Mouse (Mus musculus) adipose tissue, adult 10 weeks (tissue): ENCODE data around the gene Ctu1. TPM values are rescaled to one million over a fixed set of nuclear protein-coding genes. Genes with fewer than 3 reads are reported as not detected.

Experiments
- polyA plus RNA-seq: library from polyadenylated mRNA; stranded (reverse); fragments of 350-450 nt; fragmentation: Illumina TruSeq; extraction: RNeasy Lipid Tissue Mini Kit (QIAGEN cat#74804); gene quantifications from one replicate; pipeline ENCODE4 v1.2.3, GENCODE M21; 2014; ENCODE audit warnings: low read depth, low replicate concordance

The Ctu1 gene
- polyA plus RNA-seq, result 9.8 TPM

GRCm38 (mm10) chr7:43671809-43672580 lies at the start of gene Ctu1:
Ctu1 (plus strand) TSS chr7:43672016.

DNA sequence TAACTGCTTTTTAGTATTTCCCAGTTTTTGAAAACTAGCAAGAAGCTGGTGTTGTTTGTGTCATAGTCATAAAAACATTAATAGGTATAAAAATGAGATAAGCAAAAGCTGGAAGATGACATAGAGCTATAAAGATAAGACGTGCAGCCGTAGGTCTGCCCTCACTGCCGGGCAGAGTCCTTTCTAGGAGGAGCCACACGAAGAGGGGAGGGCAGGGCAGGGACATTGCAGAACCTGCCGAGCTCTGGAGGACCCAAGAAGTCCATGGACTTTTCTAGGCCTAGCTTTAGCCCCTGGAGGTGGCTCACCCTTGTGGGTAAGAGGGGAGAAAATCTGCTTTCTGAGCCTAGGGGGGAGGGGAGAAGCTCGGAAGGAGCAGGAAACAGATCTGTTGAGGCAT lies 37.3 kb upstream of the Ctu1 start, which contains the start of gene Ceacam18:
Gene Ceacam18 (plus strand): TSS at position 208 of the 400 bp plus-strand sequence.

DNA sequence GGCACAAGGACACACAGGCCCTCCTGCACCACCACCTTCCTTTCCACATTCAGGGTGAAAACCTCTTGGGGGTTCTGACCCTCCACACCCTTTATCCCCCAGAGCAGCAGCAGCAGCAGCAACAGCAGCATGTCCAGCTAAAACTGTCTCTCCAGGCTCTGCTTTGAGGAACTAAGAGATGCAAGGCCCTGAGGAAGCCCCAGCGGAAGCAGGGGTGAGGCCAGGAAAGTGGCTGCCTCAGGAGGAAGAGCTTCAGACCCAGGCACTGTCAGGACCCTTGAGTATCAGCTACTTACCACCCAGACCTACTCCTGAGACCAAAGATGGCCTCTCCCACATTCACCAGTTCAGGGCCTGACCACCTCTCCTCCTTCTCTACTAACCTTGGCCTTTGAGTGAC lies 11.8 kb upstream of the Ctu1 start, which contains the start of gene Siglece:
Gene Siglece (minus strand): TSS at position 160 of the 400 bp plus-strand sequence.

DNA sequence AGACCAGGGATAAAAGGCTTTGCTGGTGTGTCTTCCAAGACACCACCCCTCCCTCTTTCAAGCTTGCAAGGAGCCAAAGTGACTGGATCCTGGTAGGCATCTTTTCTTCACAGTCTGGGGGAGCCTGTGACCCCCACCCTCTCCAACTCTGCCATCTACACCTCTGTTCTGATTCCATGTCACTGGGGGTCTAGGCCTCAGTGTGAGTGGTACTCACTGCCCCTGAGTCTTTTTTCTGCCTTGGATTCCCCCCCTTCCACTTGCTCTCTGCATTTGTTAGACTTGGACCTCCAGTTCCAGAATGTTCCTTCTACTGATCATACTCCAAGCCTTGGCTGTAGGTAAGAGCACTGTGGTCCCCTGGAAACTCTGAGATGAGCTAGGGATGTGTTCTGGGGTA lies 18.3 kb downstream of the Ctu1 start, which contains the start of gene Klk14:
Gene Klk14 (plus strand): TSS at position 301 of the 400 bp plus-strand sequence.

GRCm38 (mm10) chr7:43712267-43712666 lies 40.5 kb downstream of the Ctu1 start, which contains the start of gene Klk13:
Klk13 (plus strand) TSS chr7:43712567.

Other genes starting within 250 kb of the Ctu1 start
- gene Lim2, start 244.3 kb upstream of the Ctu1 start, polyA plus RNA-seq, result not detected
- 1.7 TPM for gene Nkg7, start 234.9 kb upstream of the Ctu1 start, polyA plus RNA-seq
- gene Cldnd2, start 231.2 kb upstream of the Ctu1 start, polyA plus RNA-seq, result 1.1 TPM
- gene Etfb, start 227.9 kb upstream of the Ctu1 start, polyA plus RNA-seq, result 240 TPM
- 0.97 TPM for gene Gm45233, start 227.9 kb upstream of the Ctu1 start, polyA plus RNA-seq
- gene Vsig10l, start 208.9 kb upstream of the Ctu1 start, polyA plus RNA-seq, result 3.8 TPM
- gene Iglon5, start 181.9 kb upstream of the Ctu1 start, polyA plus RNA-seq, result 1.0 TPM
- 0.27 TPM for gene 4931406B18Rik, start 166.1 kb upstream of the Ctu1 start, polyA plus RNA-seq
- gene Cd33, start 127.6 kb upstream of the Ctu1 start, polyA plus RNA-seq, result 5.4 TPM
- 3.3 TPM for gene Zfp658, start 109.8 kb upstream of the Ctu1 start, polyA plus RNA-seq
- 6.0 TPM for gene Zfp719, start 92.4 kb upstream of the Ctu1 start, polyA plus RNA-seq
- not detected for gene Zfp819, start 64.8 kb upstream of the Ctu1 start, polyA plus RNA-seq
- not detected for gene Ceacam18, start 37.3 kb upstream of the Ctu1 start, polyA plus RNA-seq
- gene Siglece, start 11.9 kb upstream of the Ctu1 start, polyA plus RNA-seq, result 1.9 TPM
- gene Klk14, start 18.4 kb downstream of the Ctu1 start, polyA plus RNA-seq, result 0.32 TPM
- gene Klk13, start 40.6 kb downstream of the Ctu1 start, polyA plus RNA-seq, result not detected
- gene Klk12, start 96.9 kb downstream of the Ctu1 start, polyA plus RNA-seq, result not detected
- gene Klk11, start 102.6 kb downstream of the Ctu1 start, polyA plus RNA-seq, result not detected
- gene Klk10, start 109.0 kb downstream of the Ctu1 start, polyA plus RNA-seq, result 0.37 TPM
- gene Klk9, start 119.9 kb downstream of the Ctu1 start, polyA plus RNA-seq, result not detected
- gene Klk8, start 125.6 kb downstream of the Ctu1 start, polyA plus RNA-seq, result 1.0 TPM
- gene Klk7, start 139.3 kb downstream of the Ctu1 start, polyA plus RNA-seq, result not detected
- gene Klk6, start 152.5 kb downstream of the Ctu1 start, polyA plus RNA-seq, result not detected
- not detected for gene Klk5, start 170.0 kb downstream of the Ctu1 start, polyA plus RNA-seq
- gene Klk4, start 209.1 kb downstream of the Ctu1 start, polyA plus RNA-seq, result not detected